Mouse (Mus musculus): Measurements from ENCODE around the gene Mnt.

- no peak for TF ChIP-seq POLR2A (IDR thresholded peaks at IDR 0.05; ENCODE audit: insufficient read depth, low read length)
- TF ChIP-seq EP300 (IDR thresholded peaks at IDR 0.05; ENCODE audit: insufficient read depth, low read depth, low read length): no peak
- TF ChIP-seq CTCF (IDR thresholded peaks at IDR 0.05; ENCODE audit: low read depth, low read length): no peak
Measured at GRCm38 (mm10) chr11:74874630-74875029, 43.9 kb downstream of the Mnt start.
